Comparison of ENCODE assay signal across 9 mouse cellular contexts in the genomic region with DNA sequence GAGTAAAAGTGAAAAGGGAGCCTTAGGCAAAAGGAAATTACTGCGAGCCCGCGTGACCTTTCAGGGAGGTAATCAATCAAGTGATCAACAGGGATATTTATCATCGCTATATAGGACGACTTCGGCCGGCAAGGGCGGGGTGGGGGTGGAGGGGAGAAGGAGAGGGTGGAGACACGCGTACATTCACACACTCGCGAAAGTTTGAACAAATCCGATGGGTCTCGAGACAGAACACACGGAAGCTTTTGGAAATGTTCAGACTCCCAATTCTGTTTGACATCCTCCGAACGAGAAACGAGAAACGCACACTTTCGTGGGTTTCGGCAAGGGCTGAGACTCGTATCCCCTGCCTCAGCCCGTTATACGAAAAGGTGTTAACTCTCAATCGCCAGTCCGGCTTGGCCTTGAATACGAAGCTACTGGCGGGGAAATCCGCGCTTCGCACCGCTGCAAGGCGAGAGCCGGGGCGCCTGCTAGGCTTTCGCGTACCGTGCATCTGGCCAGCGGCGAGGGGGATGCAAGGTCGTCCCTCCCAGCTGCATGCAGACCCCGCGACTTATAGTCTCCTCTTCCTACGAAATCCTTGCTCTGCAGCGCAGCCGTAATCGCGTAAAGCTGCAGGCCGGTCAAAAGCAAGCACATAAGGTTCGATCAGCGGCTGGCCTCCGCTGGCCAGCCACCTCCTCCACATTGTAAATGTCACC. TPM values are rescaled to one million over a fixed set of nuclear protein-coding genes. Genes with fewer than 3 reads are reported as not detected.
DNase-seq lines count a peak whose midpoint lies in the region; ATAC-seq lines count a peak whose summit lies in the region.
"Had no signal": no experiment of that assay in that cellular context is flagged by ENCODE, and none has a peak within 500 bp of the region (broad histone marks: within the 10 kb centered on the region; RNA-seq: fewer than 3 reads in every experiment).

No protein-coding gene starts in this region.

- WGBS in forebrain, embryonic 13.5 days = under 1% methylated on average over 52 of the region's 52 CpGs
- WGBS in liver, embryonic 16.5 days (ENCODE audit: insufficient replicate concordance) = under 1% methylated on average over 52 of the region's 52 CpGs
- WGBS in stomach, embryonic 15.5 days = under 1% methylated on average over 52 of the region's 52 CpGs

- no peaks in the 10 kb centered on the region for H3K9me3 ChIP-seq in megakaryocyte, embryonic 14.5 days
- no peaks in the 10 kb centered on the region for H3K9me3 ChIP-seq in forebrain, embryonic 13.5 days (replicated peaks)
- H3K9me3 ChIP-seq in liver, embryonic 16.5 days (replicated peaks; ENCODE audit: control insufficient read depth, low read length) = no peaks in the 10 kb centered on the region
- H3K9me3 ChIP-seq in stomach, embryonic 15.5 days = no peaks in the 10 kb centered on the region

- H3K9ac ChIP-seq in forebrain, embryonic 13.5 days = peak overlapping the region; percentile 52
- no peak overlapping the region for H3K9ac ChIP-seq in liver, embryonic 16.5 days (ENCODE audit: low read depth, low read length)
- H3K9ac ChIP-seq in stomach, embryonic 15.5 days = peak overlapping the region; percentile 24; the same call in 1 of the 2 replicates

- no peaks in the 10 kb centered on the region for H3K36me3 ChIP-seq in megakaryocyte, embryonic 14.5 days (replicated peaks; ENCODE audit: low read length)
- H3K36me3 ChIP-seq in forebrain, embryonic 13.5 days (ENCODE audit: poor library complexity, severe bottlenecking) = no peaks in the 10 kb centered on the region
- no peaks in the 10 kb centered on the region for H3K36me3 ChIP-seq in liver, embryonic 16.5 days (ENCODE audit: control insufficient read depth, insufficient read depth)
- H3K36me3 ChIP-seq in stomach, embryonic 15.5 days = no peaks in the 10 kb centered on the region

- ATAC-seq in megakaryocyte, adult 5-6 weeks (ENCODE audit: poor library complexity, severe bottlenecking) = no peak
- peak; percentile 12 for ATAC-seq in forebrain, embryonic 13.5 days
- no peak for ATAC-seq in liver, embryonic 16.5 days (ENCODE audit: low read depth)
- no peak for ATAC-seq in stomach, embryonic 15.5 days (ENCODE audit: insufficient read depth, low FRiP score, low read depth)

- peak overlapping the region; percentile 72 for H3K4me2 ChIP-seq in forebrain, embryonic 13.5 days
- H3K4me2 ChIP-seq in liver, embryonic 16.5 days (ENCODE audit: low read depth, low read length) = peak overlapping the region; percentile 34
- H3K4me2 ChIP-seq in stomach, embryonic 15.5 days = peak overlapping the region; percentile 92

- intact Hi-C loops in left cerebral cortex, postnatal 4 days (cut with DNase I) = no loop called here

- peaks cover 33% of the 10 kb centered on the region for H3K4me1 ChIP-seq in megakaryocyte, embryonic 14.5 days
- peaks cover 33% of the 10 kb centered on the region for H3K4me1 ChIP-seq in forebrain, embryonic 13.5 days
- H3K4me1 ChIP-seq in liver, embryonic 16.5 days (ENCODE audit: control insufficient read depth, low read depth, low read length) = no peaks in the 10 kb centered on the region
- peaks cover 5% of the 10 kb centered on the region; the same call in 1 of the 2 replicates for H3K4me1 ChIP-seq in stomach, embryonic 15.5 days

- peak overlapping the region; percentile 90 for H3K4me3 ChIP-seq in megakaryocyte, embryonic 14.5 days (replicated peaks)
- peak overlapping the region; percentile 40 for H3K4me3 ChIP-seq in forebrain, embryonic 13.5 days
- H3K4me3 ChIP-seq in liver, embryonic 16.5 days (ENCODE audit: low read depth, low read length) = peak overlapping the region; percentile 10; the same call in 1 of the 2 replicates
- H3K4me3 ChIP-seq in stomach, embryonic 15.5 days (replicated peaks) = peak overlapping the region; percentile 51
- H3K4me3 ChIP-seq: myocyte had no signal

- peak; percentile 20 for DNase-seq in induced T-regulatory cell, adult 2 months (ENCODE audit: low read depth)
- DNase-seq in right cerebral cortex, postnatal 36 days (ENCODE audit: low spot score in 2 of 2) = no peak
- no peak for DNase-seq in left cerebral cortex, postnatal 4 days

- H3K27ac ChIP-seq in forebrain, embryonic 13.5 days = no peak overlapping the region
- H3K27ac ChIP-seq in liver, embryonic 16.5 days (ENCODE audit: low read length) = no peak overlapping the region
- H3K27ac ChIP-seq in stomach, embryonic 15.5 days = peak overlapping the region; percentile 81

- peaks cover 81% of the 10 kb centered on the region for H3K27me3 ChIP-seq in megakaryocyte, embryonic 14.5 days (replicated peaks)
- peaks cover 84% of the 10 kb centered on the region for H3K27me3 ChIP-seq in forebrain, embryonic 13.5 days
- H3K27me3 ChIP-seq in liver, embryonic 16.5 days (ENCODE audit: control insufficient read depth, insufficient read depth, low read depth, low read length) = peaks cover 75% of the 10 kb centered on the region
- H3K27me3 ChIP-seq in stomach, embryonic 15.5 days (replicated peaks) = peaks cover 23% of the 10 kb centered on the region

RNA-seq across cellular contexts. Expression of a gene that starts 33.6 kb away (rescaled TPM):
- not detected in 2 replicates for polyA plus RNA-seq in megakaryocyte, embryonic 14.5 days (2012; ENCODE audit: insufficient read depth, low replicate concordance)
- 0.07 TPM in 1 of 2 replicates, not detected in the other for total RNA-seq in megakaryocyte, adult 5-6 weeks (2015)
- not detected in 2 replicates for total RNA-seq in megakaryocyte, adult 5-6 weeks (2017)
- 3.7 and 5.0 TPM in 2 replicates for polyA plus RNA-seq in forebrain, embryonic 13.5 days (2015; fragmentation: Nextera tagmentation; extraction: Ambion mirVana)
- 0.98 and 1.0 TPM in 2 replicates for polyA plus RNA-seq in liver, embryonic 16.5 days (2015; fragmentation: Nextera tagmentation; extraction: Ambion mirVana)
- 46.4 and 53.0 TPM in 2 replicates for polyA plus RNA-seq in stomach, embryonic 15.5 days (2015; fragmentation: Nextera tagmentation; extraction: Ambion mirVana)
- 1 to 10 TPM; 5.3 to 6.0 TPM for total RNA-seq in left cerebral cortex, postnatal 4 days (2021)

Comparison
In these comparisons a context has a peak if more than half of its experiments do, and no peak if none do; other contexts are left out.
1. H3K4me3 ChIP-seq: peak in every context shown above with its lines; median percentile 90 in megakaryocyte, embryonic 14.5 days; 51 in stomach, embryonic 15.5 days; 40 in forebrain, embryonic 13.5 days; 10 in liver, embryonic 16.5 days.
2. H3K4me2 ChIP-seq: peak in every context shown above with its lines; median percentile 92 in stomach, embryonic 15.5 days; 72 in forebrain, embryonic 13.5 days; 34 in liver, embryonic 16.5 days.